Mouse (Mus musculus): Measurements from ENCODE around the gene Hist1h2be.

Gene Hist1h2be
- long read RNA-seq, experiment 1, partial matches to known transcripts = 0 of 9 reads
- long read RNA-seq, experiment 1, other reads (novel, unspliced or antisense) = 2 of 9 reads
- long read RNA-seq, experiment 2, transcript Hist1h2be-202 (2 exons, 2,480 nt) = major isoform, 8 of 10 reads
- long read RNA-seq, experiment 2, partial matches to known transcripts = 0 of 10 reads
- long read RNA-seq, experiment 2, other reads (novel, unspliced or antisense) = 0 of 10 reads

GRCm38 (mm10) chr13:23620733-23621531 lies at the start of gene Hist1h2be:
Gene Hist1h2be (minus strand): TSS chr13:23621124.
- intact Hi-C loops (cut with DNase I) = no loop called here

GRCm38 (mm10) chr13:23662536-23662935 lies 41.6 kb upstream of the Hist1h2be start:
- intact Hi-C loops (cut with DNase I) = no loop called here

GRCm38 (mm10) chr13:23659636-23660366 lies 38.9 kb upstream of the Hist1h2be start:
- intact Hi-C loops (cut with DNase I) = no loop called here

- intact Hi-C loops (cut with DNase I) = no loop called here
These were observed 9.7 kb upstream of the Hist1h2be start for GRCm38 (mm10) chr13:23630653-23631052.

GRCm38 (mm10) chr13:23622861-23623450 lies 2.0 kb upstream of the Hist1h2be start:
- intact Hi-C loops (cut with DNase I) = loop anchor here (2.0 kb wide), 1 partner anchor 60 kb away; the partner anchor contains the start of gene Hist1h2ac

GRCm38 (mm10) chr13:23622175-23622671 lies 1.3 kb upstream of the Hist1h2be start, which contains the start of gene Hist1h1e:
Gene Hist1h1e (minus strand): TSS chr13:23622558.
- intact Hi-C loops (cut with DNase I) = loop anchor here (2.0 kb wide), 1 partner anchor 61 kb away; the partner anchor contains the start of gene Hist1h2ac

GRCm38 (mm10) chr13:23621532-23622174 lies 729 bp upstream of the Hist1h2be start:
- intact Hi-C loops (cut with DNase I) = loop anchor here (2.0 kb wide), 1 partner anchor 61 kb away; the partner anchor contains the start of gene Hist1h2ac

GRCm38 (mm10) chr13:23620056-23620732 lies 730 bp downstream of the Hist1h2be start:
- intact Hi-C loops (cut with DNase I) = no loop called here

GRCm38 (mm10) chr13:23611638-23612037 lies 9.3 kb downstream of the Hist1h2be start:
- intact Hi-C loops (cut with DNase I) = no loop called here

GRCm38 (mm10) chr13:23610393-23610792 lies 10.5 kb downstream of the Hist1h2be start:
- intact Hi-C loops (cut with DNase I) = no loop called here

GRCm38 (mm10) chr13:23609844-23610243 lies 11.1 kb downstream of the Hist1h2be start:
- intact Hi-C loops (cut with DNase I) = no loop called here

GRCm38 (mm10) chr13:23609209-23609608 lies 11.7 kb downstream of the Hist1h2be start:
- intact Hi-C loops (cut with DNase I) = no loop called here

GRCm38 (mm10) chr13:23605052-23605451 lies 15.9 kb downstream of the Hist1h2be start:
- intact Hi-C loops (cut with DNase I) = no loop called here

GRCm38 (mm10) chr13:23604452-23604851 lies 16.5 kb downstream of the Hist1h2be start:
- intact Hi-C loops (cut with DNase I) = no loop called here

GRCm38 (mm10) chr13:23603182-23603699 lies 17.7 kb downstream of the Hist1h2be start:
- intact Hi-C loops (cut with DNase I) = no loop called here

- intact Hi-C loops (cut with DNase I) = loop anchor here (10.0 kb wide), 1 partner anchor 173 kb away; the partner anchor contains the start of gene Abt1
These were observed 23.0 kb downstream of the Hist1h2be start for GRCm38 (mm10) chr13:23597957-23598356.

- intact Hi-C loops (cut with DNase I) = loop anchor here (10.0 kb wide), 1 partner anchor 171 kb away; the partner anchor contains the start of gene Abt1
These were observed 25.1 kb downstream of the Hist1h2be start for GRCm38 (mm10) chr13:23595622-23596372.

GRCm38 (mm10) chr13:23595185-23595584 lies 25.7 kb downstream of the Hist1h2be start:
- intact Hi-C loops (cut with DNase I) = loop anchor here (10.0 kb wide), 1 partner anchor 170 kb away; the partner anchor contains the start of gene Abt1

Measured in adrenal gland (tissue).